Mouse (Mus musculus): ENCODE measurements at regions not wholly inside any gene's neighbourhood (a gene's known extent, or its start where the extent isn't known, plus 50 kb on each side); places are given as distances from the start of the nearest gene placed in this dataset.

- TF ChIP-seq CTCF (IDR thresholded peaks at IDR 0.05; ENCODE audit: low read depth) (no peak), EP300 (IDR thresholded peaks at IDR 0.05; ENCODE audit: low read depth) (no peak)
Observed at GRCm38 (mm10) chr8:8392303-8392702, 268.7 kb downstream of the Efnb2 start.

Data from liver, embryonic 14.5 days (tissue).